Mouse (Mus musculus) forebrain, embryonic 13.5 days (tissue): ENCODE measurements around the gene Lrrc2. TPM values are rescaled to one million over a fixed set of nuclear protein-coding genes. Genes with fewer than 3 reads are reported as not detected.

Experiments
- ATAC-seq: fragments of 200-750 bp; cut with Nextera tagmentation; 2 replicates; pipeline ENCODE4 v1.8.0; 2017
- H3K27ac ChIP-seq: fragments of 300-500 bp; sonication (generic); 2 replicates; pipeline ENCODE4 v1.5.1; 2015; ENCODE audit warnings: inconsistent platforms, mild to moderate bottlenecking, moderate library complexity
- H3K27me3 ChIP-seq: fragments of 300-500 bp; sonication (generic); 2 replicates; pipeline ENCODE4 v1.6.1; 2015; ENCODE audit warnings: mild to moderate bottlenecking, inconsistent platforms
- H3K36me3 ChIP-seq: fragments of 300-500 bp; sonication (generic); 2 replicates; pipeline ENCODE4 v1.6.1; 2015; ENCODE audit warnings: mild to moderate bottlenecking, inconsistent platforms; ENCODE audit not compliant: poor library complexity, severe bottlenecking
- H3K4me1 ChIP-seq: fragments of 300-500 bp; sonication (generic); 2 replicates; pipeline ENCODE4 v1.6.1; 2015; ENCODE audit warnings: inconsistent platforms
- H3K4me2 ChIP-seq: fragments of 300-500 bp; sonication (generic); 2 replicates; pipeline ENCODE4 v1.6.1; 2015; ENCODE audit warnings: inconsistent platforms, mild to moderate bottlenecking, moderate library complexity
- H3K4me3 ChIP-seq: fragments of 300-500 bp; sonication (generic); 2 replicates; pipeline ENCODE4 v1.5.1; 2015; ENCODE audit warnings: mild to moderate bottlenecking, inconsistent platforms
- H3K9ac ChIP-seq: fragments of 300-500 bp; sonication (generic); 2 replicates; pipeline ENCODE4 v1.6.1; 2015; ENCODE audit warnings: mild to moderate bottlenecking, inconsistent platforms
- H3K9me3 ChIP-seq: fragments of 300-500 bp; sonication (generic); replicated peaks from 2 replicates; pipeline ENCODE4 v1.6.1; 2016; ENCODE audit warnings: inconsistent platforms
- WGBS: fragments of 180-500 bp; shearing (Covaris S2); methylation state at CpG from one replicate; pipeline ENCODE4 v1.1.7; 2015; 5-methylcytosine and 5-hydroxymethylcytosine counted together
- polyA plus RNA-seq: library from polyadenylated mRNA; unstranded; fragments of >200 nt; fragmentation: Nextera tagmentation; extraction: Ambion mirVana; gene quantifications from 2 replicates; pipeline ENCODE4 v1.2.1, GENCODE M21; 2015

Lrrc2 gene
- polyA plus RNA-seq, 1 experiment from 2014 or later: 0.34 TPM

GRCm38 (mm10) chr9:110931573-110931972 lies 19.8 kb upstream of the Lrrc2 start:
- Histone ChIP-seq H3K36me3 (no peaks in the 10 kb centered on the region), H3K9ac (no peak overlapping the region), H3K27me3 (no peaks in the 10 kb centered on the region), H3K4me2 (no peak overlapping the region), H3K27ac (no peak overlapping the region), H3K4me1 (no peaks in the 10 kb centered on the region), H3K9me3 (no peaks in the 10 kb centered on the region), H3K4me3 (no peak overlapping the region)
- 75% methylated on average over 6 of the region's 6 CpGs for WGBS
- no peak for ATAC-seq

GRCm38 (mm10) chr9:110933850-110934437 lies 17.4 kb upstream of the Lrrc2 start:
- Histone ChIP-seq H3K27ac (peak overlapping the region; percentile 19), H3K4me1 (no peaks in the 10 kb centered on the region), H3K36me3 (no peaks in the 10 kb centered on the region), H3K9ac (no peak overlapping the region), H3K27me3 (no peaks in the 10 kb centered on the region), H3K4me3 (no peak overlapping the region), H3K9me3 (no peaks in the 10 kb centered on the region), H3K4me2 (no peak overlapping the region)
- no peak for ATAC-seq
- 81% methylated on average over 12 of the region's 12 CpGs for WGBS

- Histone ChIP-seq H3K4me1 (no peaks in the 10 kb centered on the region), H3K27me3 (no peaks in the 10 kb centered on the region), H3K4me2 (no peak overlapping the region), H3K27ac (no peak overlapping the region), H3K4me3 (no peak overlapping the region), H3K36me3 (no peaks in the 10 kb centered on the region), H3K9ac (no peak overlapping the region), H3K9me3 (no peaks in the 10 kb centered on the region)
- 86% methylated on average over 7 of the region's 7 CpGs for WGBS
- ATAC-seq: no peak
Observed at GRCm38 (mm10) chr9:110935941-110936340, 15.4 kb upstream of the Lrrc2 start.

GRCm38 (mm10) chr9:110937506-110938490 lies 13.5 kb upstream of the Lrrc2 start:
- no peak for ATAC-seq
- WGBS: 85% methylated on average over 12 of the region's 12 CpGs
- H3K4me3 ChIP-seq: no peak overlapping the region
- no peaks in the 10 kb centered on the region for H3K36me3 ChIP-seq
- no peak overlapping the region for H3K4me2 ChIP-seq
- H3K27me3 ChIP-seq: no peaks in the 10 kb centered on the region
- H3K4me1 ChIP-seq: no peaks in the 10 kb centered on the region
- no peak overlapping the region for H3K9ac ChIP-seq
- no peaks in the 10 kb centered on the region for H3K9me3 ChIP-seq
- H3K27ac ChIP-seq: no peak overlapping the region

GRCm38 (mm10) chr9:110944265-110944664 lies 7.1 kb upstream of the Lrrc2 start:
- Histone ChIP-seq H3K9me3 (no peaks in the 10 kb centered on the region), H3K27me3 (peaks cover 42% of the 10 kb centered on the region), H3K4me2 (no peak overlapping the region), H3K4me3 (no peak overlapping the region), H3K9ac (no peak overlapping the region), H3K36me3 (no peaks in the 10 kb centered on the region), H3K27ac (no peak overlapping the region), H3K4me1 (peaks cover 16% of the 10 kb centered on the region; the same call in 1 of the 2 replicates)
- no peak for ATAC-seq
- WGBS: 36% methylated on average over 13 of the region's 13 CpGs

GRCm38 (mm10) chr9:110945343-110945742 lies 6.0 kb upstream of the Lrrc2 start:
- Histone ChIP-seq H3K27ac (no peak overlapping the region), H3K4me3 (no peak overlapping the region), H3K9ac (no peak overlapping the region), H3K4me1 (peaks cover 16% of the 10 kb centered on the region; the same call in 1 of the 2 replicates), H3K36me3 (no peaks in the 10 kb centered on the region), H3K4me2 (no peak overlapping the region), H3K9me3 (no peaks in the 10 kb centered on the region), H3K27me3 (peaks cover 42% of the 10 kb centered on the region)
- no peak for ATAC-seq
- 34% methylated on average over 18 of the region's 18 CpGs for WGBS

- H3K4me1 ChIP-seq: peaks cover 16% of the 10 kb centered on the region; the same call in 1 of the 2 replicates
- H3K27me3 ChIP-seq: peaks cover 42% of the 10 kb centered on the region
- no peaks in the 10 kb centered on the region for H3K9me3 ChIP-seq
- H3K27ac ChIP-seq: no peak within 1 kb of the TSS
- no peak within 1 kb of the TSS for H3K4me3 ChIP-seq
- no peaks in the 10 kb centered on the region for H3K36me3 ChIP-seq
- ATAC-seq: no peak
- 16% methylated on average over 11 of the region's 11 CpGs for WGBS
- no peak within 1 kb of the TSS for H3K9ac ChIP-seq
- peak within 1 kb of the TSS; percentile 26 for H3K4me2 ChIP-seq
Observed at GRCm38 (mm10) chr9:110945926-110946325, 5.4 kb upstream of the Lrrc2 start, which contains the start of gene Tdgf1. Gene Tdgf1, minus strand, starts transcription at chr9:110946158.

- Histone ChIP-seq H3K27ac (no peak overlapping the region), H3K9me3 (no peaks in the 10 kb centered on the region), H3K4me1 (peaks cover 16% of the 10 kb centered on the region; the same call in 1 of the 2 replicates), H3K9ac (no peak overlapping the region), H3K36me3 (no peaks in the 10 kb centered on the region), H3K27me3 (peaks cover 42% of the 10 kb centered on the region), H3K4me3 (no peak overlapping the region), H3K4me2 (peak overlapping the region; percentile 26)
- no peak for ATAC-seq
- 10% methylated on average over 20 of the region's 20 CpGs for WGBS
Observed at GRCm38 (mm10) chr9:110946548-110947044, 4.7 kb upstream of the Lrrc2 start.

- no peak for ATAC-seq
- no peak overlapping the region for H3K27ac ChIP-seq
- H3K36me3 ChIP-seq: no peaks in the 10 kb centered on the region
- 4% methylated on average over 6 of the region's 6 CpGs for WGBS
- H3K9ac ChIP-seq: no peak overlapping the region
- H3K4me2 ChIP-seq: peak overlapping the region; percentile 26
- H3K4me1 ChIP-seq: peaks cover 16% of the 10 kb centered on the region; the same call in 1 of the 2 replicates
- H3K27me3 ChIP-seq: peaks cover 46% of the 10 kb centered on the region
- H3K9me3 ChIP-seq: no peaks in the 10 kb centered on the region
- H3K4me3 ChIP-seq: no peak overlapping the region
Observed at GRCm38 (mm10) chr9:110947261-110947661, 4.1 kb upstream of the Lrrc2 start.

- Histone ChIP-seq H3K9me3 (no peaks in the 10 kb centered on the region), H3K27me3 (peaks cover 49% of the 10 kb centered on the region), H3K27ac (no peak overlapping the region), H3K9ac (no peak overlapping the region), H3K4me1 (peaks cover 16% of the 10 kb centered on the region; the same call in 1 of the 2 replicates), H3K4me2 (no peak overlapping the region), H3K36me3 (no peaks in the 10 kb centered on the region), H3K4me3 (no peak overlapping the region)
- 20% methylated on average over 6 of the region's 6 CpGs for WGBS
- ATAC-seq: no peak
Observed at GRCm38 (mm10) chr9:110947900-110948299, 3.4 kb upstream of the Lrrc2 start.

GRCm38 (mm10) chr9:110948813-110949310 lies 2.5 kb upstream of the Lrrc2 start:
- Histone ChIP-seq H3K4me1 (peaks cover 16% of the 10 kb centered on the region; the same call in 1 of the 2 replicates), H3K4me2 (no peak overlapping the region), H3K4me3 (no peak overlapping the region), H3K9ac (no peak overlapping the region), H3K27me3 (peaks cover 47% of the 10 kb centered on the region), H3K36me3 (no peaks in the 10 kb centered on the region), H3K27ac (no peak overlapping the region), H3K9me3 (no peaks in the 10 kb centered on the region)
- WGBS: 68% methylated on average over 8 of the region's 8 CpGs
- no peak for ATAC-seq

- Histone ChIP-seq H3K4me2 (no peak overlapping the region), H3K9me3 (no peaks in the 10 kb centered on the region), H3K4me3 (no peak overlapping the region), H3K4me1 (peaks cover 21% of the 10 kb centered on the region; the same call in 1 of the 2 replicates), H3K36me3 (no peaks in the 10 kb centered on the region), H3K9ac (no peak overlapping the region), H3K27me3 (peaks cover 40% of the 10 kb centered on the region), H3K27ac (no peak overlapping the region)
- ATAC-seq: no peak
- WGBS: 98% methylated on average over 3 of the region's 3 CpGs
Observed at GRCm38 (mm10) chr9:110950109-110950508, 1.2 kb upstream of the Lrrc2 start.
